Mouse (Mus musculus): ENCODE measurements at regions not wholly inside any gene's neighbourhood (a gene's known extent, or its start where the extent isn't known, plus 50 kb on each side); places are given as distances from the start of the nearest gene placed in this dataset.

DNA sequence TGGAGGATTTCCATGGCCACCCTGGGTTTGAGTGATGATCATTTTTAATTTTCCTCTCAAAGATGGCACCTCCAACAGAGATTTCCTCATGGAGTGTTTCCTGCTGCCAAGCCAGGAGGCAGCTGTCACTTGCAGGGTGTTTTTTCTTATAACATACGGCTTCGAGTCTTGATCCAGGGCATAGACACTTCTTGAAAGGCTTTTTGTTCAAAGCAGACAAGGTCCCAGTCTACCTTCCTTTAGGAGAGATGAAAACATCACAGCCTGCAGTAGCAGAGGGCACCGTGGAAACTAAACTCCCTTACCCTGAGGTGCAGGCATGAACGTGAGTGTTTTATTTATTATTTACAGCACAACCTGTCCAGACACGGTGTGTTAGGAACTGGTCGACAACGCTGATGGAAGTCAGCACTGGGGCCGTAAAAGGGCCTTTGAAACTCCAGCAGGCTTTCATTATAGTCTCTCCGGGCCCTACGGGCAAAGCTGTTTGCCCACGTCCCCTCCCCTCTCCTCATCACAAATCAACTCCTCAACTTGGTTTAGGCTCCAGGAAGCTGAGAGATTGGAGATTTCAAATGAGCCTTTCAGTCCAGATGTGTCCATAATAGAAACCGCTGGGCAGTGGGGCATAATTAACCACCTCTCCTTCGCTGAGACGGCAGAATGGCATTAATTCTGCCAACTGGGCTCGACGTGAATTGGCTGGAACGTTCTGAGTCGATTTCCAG is 57.2 kb upstream of the Tmem178 start:
- TF ChIP-seq CTCF (IDR thresholded peaks at IDR 0.05; ENCODE audit: insufficient read depth, low read length) (no peak), POLR2A (IDR thresholded peaks at IDR 0.05; ENCODE audit: borderline replicate concordance, extremely low read depth, low read depth, low read length) (no peak)

Data from lung, adult 2 months (tissue).